Mouse (Mus musculus): ENCODE measurements around the gene Gpatch8. TPM values are rescaled to one million over a fixed set of nuclear protein-coding genes. Genes with fewer than 3 reads are reported as not detected.

Gene Gpatch8
- total RNA-seq (2021) = 10 to 100 TPM; 17.5 to 19.6 TPM
- long read RNA-seq, experiment 1, partial matches to known transcripts = 0 of 7 reads
- long read RNA-seq, experiment 1, other reads (novel, unspliced or antisense) = 7 of 7 reads
- long read RNA-seq, experiment 2, full-length matches to known transcripts = 2 of 9 reads
- long read RNA-seq, experiment 2, partial matches to known transcripts = 0 of 9 reads
- long read RNA-seq, experiment 2, other reads (novel, unspliced or antisense) = 7 of 9 reads

DNA sequence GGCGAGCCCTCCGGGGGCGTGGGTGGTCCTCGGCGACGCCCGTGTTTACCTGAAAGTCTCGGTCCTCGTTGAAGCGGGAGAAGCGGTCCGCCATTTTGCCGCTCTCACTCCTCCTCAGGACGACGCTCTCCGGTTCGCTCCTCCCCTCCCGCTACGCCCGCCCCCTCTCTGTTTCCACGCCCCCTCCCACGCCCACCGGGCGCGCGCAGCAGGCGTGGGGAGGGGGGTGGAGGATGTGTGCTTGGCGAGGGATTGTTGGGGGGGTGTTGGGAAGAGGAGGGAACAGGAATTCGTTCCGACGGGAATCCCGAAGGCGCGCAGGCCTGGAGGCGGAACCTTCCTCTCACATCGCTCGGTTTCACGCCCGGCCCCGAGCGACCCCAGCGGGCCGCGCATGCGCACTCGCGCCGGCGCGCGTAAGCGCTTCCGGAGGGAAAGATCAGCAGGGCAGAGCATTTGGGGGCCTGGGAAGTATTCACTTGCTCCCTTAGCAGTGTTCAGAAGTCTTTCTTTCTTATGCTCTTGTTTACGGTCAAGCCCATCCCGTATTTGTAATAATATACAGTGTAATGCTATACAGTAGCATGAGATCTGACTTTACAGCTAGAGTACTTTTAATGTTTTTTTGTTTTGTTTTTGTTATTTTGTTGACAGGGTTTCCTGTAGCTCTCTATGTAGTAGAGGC is at the start of gene Gpatch8:
Gene Gpatch8, minus strand, starts transcription at position 362 of the 685 bp plus-strand sequence.
- DNase-seq = peak; percentile 97

DNA sequence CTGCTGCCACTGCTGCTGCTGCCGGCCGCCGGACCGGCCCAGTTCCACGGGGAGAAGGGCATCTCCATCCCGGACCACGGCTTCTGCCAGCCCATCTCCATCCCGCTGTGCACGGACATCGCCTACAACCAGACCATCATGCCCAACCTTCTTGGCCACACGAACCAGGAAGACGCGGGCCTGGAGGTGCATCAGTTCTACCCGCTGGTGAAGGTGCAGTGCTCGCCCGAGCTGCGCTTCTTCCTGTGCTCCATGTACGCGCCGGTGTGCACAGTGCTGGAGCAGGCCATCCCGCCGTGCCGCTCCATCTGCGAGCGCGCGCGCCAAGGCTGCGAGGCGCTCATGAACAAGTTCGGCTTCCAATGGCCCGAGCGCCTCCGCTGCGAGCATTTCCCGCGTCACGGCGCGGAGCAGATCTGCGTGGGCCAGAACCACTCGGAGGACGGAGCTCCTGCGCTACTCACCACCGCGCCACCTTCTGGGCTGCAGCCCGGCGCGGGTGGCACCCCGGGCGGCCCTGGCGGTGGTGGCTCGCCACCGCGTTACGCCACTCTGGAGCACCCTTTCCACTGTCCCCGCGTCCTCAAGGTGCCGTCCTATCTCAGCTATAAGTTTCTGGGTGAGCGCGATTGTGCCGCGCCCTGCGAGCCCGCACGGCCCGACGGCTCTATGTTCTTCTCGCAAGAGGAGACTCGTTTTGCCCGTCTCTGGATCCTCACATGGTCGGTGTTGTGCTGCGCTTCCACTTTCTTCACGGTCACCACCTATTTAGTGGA is 48.8 kb upstream of the Gpatch8 start:
- peak; percentile 15 for DNase-seq

DNA sequence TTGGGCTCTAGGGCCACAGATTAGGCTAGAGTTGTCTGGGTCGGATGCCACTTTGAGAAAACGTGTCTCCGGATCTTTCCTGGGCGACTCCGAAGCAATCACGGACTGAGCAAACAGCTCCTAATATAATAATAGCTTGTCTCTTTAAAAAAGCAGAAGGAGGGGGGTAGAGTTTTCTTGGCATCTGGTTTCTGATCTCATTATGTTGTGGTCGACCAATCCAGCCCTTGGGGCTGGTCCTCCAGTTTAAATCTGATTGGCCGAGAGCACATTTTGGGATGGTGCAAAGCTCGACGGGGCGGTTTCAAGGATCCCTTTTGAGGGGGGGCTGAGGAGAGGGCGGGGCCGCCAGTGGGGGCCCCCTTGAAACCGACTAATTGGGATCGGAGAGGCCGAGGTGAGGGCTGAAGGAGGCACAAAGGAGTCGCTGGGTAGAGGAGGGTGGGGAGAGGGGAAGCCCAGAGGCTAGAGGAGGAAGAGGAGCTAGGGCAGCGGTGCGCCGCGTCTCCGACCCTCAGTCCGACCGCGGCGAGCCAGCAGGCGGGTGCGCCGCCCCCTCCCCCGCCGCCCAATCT is 47.9 kb upstream of the Gpatch8 start, which contains the start of gene Fzd2:
Gene Fzd2, plus strand, starts transcription at position 387 of the 575 bp plus-strand sequence.
- peak; percentile 90 for DNase-seq

DNA sequence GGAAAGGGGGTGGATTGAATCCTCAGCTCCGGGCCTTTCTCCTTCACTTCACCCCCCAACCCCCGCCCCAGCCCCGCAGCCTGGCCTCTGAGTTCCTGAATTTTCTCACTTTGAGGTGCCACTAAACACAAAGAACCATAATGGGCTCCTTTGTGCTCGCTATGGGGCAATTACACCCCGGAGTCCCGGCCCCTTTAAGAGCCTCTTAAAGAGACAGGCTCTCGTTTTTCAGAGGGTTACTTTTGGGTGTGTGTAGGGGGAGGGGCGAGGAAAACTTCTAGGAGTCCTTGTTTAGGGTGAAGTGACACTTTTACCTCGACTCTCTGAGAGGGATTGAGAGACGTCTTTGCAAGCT is 47.3 kb upstream of the Gpatch8 start:
- DNase-seq = peak; percentile 31

DNA sequence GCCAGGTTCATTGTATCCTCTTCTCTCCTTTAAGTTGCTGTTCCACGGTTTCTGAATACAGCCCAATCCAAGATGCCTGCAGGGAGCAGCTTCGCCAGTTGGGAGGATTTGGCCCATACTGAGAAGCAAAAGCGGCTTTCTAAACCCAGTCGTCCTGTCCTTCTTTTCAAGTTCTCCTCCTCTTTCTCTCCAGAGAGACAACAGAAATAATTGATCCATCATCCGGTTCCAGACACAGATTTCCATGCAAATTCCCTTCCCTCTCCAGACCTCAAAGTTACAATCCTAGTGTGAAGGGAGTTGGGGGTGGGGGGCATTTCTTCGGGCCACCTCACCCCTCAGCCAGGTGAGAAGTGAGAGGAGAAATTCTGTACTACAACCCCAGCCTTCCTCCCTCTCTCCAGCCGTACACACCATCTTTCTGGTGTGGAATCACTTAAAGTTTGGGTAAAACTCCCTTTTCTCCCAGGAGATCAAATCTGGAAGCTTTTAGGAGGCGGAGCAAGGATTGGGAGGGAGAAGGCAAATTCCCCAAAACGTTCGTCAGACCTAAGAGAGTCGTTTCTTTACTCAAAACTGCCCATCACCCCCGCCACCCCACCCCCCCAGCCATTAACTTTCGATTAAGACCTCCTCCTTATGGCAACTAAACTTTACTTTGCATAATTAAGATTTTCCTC is 46.8 kb upstream of the Gpatch8 start:
- DNase-seq = peak; percentile 39

DNA sequence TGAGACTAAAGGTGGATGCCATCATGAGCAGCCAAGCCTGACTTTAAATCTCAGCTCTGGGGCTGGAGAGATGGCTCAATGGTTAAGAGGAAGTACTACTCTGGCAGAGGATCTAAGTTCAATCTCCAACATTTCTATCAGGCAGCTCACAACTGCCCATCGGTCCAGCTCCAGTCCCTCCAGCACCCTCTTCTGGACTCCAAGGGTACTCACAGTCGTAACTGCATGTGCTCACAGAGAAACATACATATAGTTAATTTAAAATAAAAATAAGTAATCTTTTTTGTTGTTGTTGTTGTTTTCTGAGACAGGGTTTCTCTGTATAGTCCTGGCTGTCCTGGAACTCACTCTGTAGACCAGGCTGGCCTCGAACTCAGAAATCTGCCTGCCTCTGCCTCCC is 43.7 kb upstream of the Gpatch8 start:
- no peak for DNase-seq

DNA sequence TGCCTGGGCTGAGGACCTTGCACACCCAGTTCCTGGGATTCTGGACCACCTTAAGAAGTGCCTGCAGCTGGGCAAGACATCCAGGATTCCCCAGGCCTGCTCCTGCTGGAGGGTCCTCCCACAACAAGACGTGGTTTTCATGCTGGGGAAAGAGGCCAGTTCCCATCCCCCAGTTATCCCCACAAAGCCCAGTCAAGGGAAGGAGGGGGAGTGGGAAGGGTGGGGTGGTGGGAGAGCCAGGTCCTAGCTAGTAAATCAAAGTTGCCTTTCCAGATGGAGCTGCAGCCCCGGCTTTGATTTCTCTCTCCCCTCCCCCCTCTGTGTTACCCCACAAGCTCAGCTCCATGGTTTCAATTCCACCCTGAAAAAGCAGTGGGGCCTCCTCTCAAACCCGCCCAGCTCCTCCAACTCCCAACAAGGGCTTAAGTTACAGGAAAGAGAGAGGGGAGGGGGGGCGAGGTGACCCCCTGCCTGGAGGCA is 39.2 kb upstream of the Gpatch8 start:
- no peak for DNase-seq

DNA sequence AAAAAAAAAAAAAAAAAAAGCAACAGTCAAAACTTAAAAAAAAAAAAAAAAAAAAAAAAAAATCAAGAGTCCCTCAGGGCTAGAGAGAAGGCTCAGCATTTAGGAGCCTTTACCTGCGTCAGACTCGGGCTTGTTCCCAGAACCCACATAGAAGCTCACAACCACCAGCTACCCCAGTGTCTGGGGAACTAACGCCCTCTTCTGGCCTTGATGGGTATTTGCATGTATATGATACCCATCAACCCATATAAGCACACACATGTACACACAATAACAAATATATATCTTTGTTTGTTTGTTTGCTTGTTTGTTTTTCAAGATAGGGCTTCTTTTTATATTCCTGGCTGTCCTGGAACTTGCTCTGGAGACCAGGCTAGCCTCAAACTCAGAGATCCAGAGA is 31.4 kb upstream of the Gpatch8 start:
- DNase-seq = no peak

DNA sequence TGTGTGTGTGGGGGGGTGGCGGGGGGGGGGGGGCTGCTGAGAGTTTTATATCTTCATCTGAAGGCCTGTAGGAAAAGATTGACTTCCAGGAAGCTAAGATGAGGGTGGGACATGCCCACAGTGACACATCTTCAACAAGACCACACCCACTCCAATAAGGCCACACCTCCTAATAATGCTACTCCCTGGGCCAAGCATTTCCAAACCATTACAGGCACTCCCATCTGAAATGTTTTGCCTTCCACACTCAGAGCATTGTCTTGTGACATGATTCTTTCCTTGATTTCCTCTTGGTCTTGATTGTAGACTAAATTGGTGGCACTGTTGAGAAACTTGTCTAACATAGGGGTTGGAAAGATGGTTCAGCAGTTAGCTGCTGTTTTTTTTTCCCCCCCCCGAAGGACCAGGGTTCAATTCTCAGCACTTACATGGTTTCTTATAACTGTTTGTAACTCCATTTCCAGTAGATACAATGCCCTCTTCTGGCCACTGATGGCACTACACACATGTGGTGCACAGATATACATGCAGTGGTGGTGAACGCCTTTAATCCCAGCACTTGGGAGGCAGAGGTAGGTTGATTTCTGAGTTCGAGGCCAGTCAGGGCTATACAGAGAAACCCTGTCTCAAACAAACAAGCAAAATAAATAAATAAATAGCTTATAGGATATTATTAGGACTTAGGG is 30.4 kb upstream of the Gpatch8 start:
- DNase-seq = no peak

DNA sequence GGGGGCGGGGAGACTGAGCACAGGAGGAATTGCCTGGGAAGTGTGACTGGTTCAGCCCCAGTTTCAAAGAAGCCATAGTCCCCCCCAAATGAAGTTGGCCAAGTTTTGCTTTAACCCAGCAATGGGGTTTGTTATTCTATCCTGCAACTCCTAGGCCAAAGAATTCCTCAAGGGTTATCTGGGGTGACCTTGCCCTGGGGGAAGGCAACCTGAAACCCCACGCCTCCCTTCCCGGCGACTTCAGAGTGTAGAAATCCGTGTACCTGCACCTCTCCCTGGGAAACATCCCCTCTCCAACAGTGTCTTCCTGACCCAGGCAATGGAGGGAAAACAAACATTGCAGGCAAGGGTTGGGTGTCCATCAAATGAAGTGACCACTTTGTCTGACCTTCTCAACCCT is 26.5 kb upstream of the Gpatch8 start:
- DNase-seq = no peak

DNA sequence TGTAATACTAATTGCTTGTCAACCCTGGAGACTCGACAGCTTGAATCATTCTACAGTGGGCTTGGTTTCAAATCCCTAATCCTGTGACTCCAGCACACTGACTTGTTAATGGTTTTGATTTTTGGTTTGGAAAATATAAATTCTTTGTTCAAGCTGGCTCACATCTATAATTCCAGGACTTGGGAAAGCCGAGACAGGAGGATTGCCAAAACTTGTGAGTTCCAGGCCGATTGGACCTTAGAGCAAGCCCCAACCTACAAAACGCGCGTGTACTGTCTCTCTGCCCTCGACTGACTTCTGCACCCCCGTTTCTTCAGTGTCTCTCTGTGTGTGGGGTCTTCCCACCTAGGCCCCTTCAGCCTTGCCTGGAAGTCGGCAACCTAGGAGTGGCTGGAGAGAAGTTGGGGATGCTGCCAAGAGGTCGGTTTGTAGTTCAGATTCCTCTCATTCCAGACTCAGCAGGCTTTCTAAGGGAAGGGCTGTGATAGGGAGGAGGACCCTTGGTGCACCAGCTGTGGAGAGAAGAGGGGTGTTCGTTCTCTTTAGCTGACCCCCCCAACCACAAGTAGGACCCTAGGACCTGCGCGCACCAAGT is 25.9 kb upstream of the Gpatch8 start:
- no peak for DNase-seq

DNA sequence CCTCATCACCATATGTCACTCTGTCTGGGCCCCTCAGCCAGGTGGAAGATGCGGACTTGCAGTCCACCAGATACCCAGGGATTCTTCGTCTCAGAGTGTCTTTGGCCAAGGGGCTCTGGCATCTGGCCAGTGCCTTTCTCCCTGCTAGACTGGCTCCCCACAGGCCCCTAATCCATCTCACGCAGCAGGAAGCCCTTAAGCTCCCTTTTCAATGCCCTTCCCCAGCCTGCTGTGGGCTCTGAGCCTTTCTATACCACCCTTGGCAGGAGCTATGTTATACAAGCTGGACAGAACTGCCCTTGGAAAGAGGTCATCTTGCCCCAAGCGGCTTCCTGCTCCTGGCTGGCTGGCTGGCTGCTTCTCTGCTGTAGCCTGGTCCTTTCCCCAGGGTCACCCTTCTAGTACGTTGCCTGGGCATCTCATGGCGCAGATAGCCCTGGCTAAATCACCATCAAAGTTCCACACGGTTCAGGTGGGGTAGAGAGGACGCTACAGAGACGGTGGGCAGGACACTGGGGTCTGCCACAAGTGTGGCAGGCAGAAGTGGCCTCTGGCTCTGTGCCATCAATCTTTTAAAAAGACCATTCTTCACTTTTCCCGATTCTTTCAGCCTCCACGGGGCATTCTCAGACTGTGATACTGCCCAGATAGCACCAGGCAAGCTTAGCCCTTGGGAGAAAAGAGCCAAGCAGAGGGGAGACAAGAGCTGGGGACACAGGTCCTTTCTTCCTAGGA is 25.3 kb upstream of the Gpatch8 start:
- DNase-seq = no peak

DNA sequence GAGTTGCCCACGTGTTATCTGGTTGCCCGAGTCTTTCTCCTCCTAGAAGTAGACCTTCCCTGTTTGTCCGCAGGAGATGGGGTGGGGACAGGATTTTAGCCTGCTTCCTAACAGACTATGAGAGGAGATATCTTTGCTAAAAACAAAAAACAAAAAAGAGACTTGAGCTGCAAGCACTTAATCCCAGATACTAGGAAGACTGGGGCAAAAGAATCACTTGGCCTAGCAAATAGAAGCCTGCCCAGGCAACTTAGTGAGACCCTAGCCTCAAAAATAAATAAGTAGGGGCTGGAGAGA is 23.8 kb upstream of the Gpatch8 start:
- no peak for DNase-seq

DNA sequence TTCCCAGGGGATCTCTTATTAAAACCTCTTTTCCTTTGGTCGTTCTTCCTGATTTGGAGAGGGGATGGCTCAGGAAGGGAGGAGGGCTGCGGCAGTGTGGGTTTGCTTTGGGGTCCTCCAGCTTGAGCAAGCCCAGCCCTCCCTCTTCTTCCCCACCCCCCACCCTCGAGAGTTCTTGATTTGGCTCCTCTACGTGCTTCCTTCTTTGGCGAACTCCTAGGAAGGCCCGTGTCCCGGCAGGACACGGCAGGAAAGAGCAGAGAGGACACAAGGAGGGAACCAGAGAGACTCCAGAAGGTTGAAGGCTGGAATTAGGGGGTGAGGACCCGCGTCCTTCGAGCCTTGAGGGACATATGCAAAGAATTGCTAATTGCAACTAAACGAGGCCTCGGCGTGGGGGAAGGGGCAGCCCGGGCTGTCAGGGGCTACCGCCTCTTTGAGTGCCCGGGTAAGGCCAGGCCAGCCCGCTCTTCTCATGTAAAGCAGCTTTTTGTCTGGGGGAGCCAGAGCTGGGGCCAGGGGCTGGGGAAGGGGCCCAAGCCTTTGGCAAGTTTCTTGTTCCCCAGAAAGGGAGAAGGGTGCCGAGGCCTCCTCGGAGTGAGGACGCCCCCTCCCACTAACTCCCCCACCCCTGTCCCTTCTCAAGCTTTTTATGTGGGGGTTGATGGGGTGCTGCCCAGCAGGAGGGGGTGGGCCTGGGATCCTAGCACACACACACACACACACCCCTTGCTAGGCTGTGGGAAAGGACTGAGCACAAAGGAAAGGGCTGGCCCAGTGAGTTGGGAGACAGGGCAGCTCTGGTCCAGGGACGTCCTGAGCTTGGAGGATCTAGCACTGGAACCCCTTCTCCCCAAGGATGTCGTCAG is 23.2 kb upstream of the Gpatch8 start, which contains the start of gene Gm11627:
Gene Gm11627, minus strand, starts transcription at position 297 of the 869 bp plus-strand sequence.
- no peak for DNase-seq

DNA sequence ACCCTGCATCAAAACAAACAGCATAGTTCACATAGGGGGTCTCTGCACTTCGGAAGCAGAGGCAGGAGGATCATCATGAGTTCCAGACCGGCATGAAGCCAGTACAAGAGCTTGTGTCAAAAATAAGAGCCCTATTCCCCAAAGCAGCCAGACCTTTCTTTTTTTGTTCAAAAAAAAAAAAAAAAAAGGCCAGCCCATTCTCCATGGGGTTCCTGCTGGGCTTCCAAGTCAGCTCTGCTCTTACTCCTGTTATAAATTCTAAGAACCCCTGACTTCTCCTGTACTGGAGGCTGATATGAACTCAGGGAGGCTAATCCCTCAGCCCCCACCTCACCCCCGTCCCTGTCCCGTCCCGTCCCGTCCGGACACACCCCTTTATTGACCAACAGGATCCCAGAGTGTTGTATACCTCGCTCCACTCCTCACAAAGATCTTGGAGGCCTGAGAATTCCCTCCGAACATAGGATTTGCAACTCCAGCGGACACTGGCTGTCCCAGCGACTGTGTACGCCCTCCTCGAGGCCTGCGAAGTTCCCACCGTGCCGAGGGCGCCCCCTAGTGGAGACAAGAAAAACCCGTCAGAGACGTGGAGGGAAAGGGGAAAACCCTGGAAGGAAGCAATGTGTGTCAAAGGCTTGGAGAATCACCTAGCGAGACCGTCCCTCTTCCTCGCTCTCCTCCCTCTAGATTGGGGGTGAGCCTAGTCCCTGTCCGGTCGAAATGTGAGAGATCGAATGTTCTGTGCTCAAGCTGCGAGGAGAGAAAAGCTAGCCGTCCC is 22.3 kb upstream of the Gpatch8 start:
- DNase-seq = peak; percentile 64

DNA sequence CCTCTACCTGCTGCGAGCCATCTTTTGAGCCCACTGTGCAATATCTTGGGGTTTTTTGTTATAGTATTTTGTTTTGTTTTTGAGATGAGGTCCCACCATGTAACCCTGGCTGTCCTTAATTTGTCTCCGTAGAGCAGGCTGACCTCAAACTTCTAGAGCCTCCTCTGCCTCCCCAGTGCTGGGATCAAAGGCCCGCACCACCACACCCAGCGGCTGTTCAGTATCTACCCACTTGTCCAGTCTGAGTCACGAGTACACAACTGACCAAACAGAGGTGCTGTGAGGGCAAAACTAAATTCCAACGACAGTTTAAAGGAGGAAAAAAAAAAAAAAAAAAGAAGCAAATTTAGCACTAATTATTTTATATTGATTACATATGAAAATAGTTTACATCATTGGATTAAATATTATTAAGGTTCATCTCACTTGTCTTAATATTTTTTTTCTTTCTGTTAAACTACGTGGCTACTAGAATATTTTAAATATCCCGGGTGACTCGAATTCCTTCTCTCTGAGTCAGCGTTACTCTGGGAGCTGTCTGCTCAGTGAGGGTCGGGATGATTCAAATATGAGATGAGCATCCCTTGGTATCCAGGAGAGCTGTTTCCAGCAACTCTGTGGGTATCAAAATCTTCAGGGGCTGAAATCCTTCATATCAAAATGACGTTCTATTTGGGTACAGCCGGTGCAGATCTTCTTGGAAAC is 20.0 kb upstream of the Gpatch8 start:
- DNase-seq = no peak

DNA sequence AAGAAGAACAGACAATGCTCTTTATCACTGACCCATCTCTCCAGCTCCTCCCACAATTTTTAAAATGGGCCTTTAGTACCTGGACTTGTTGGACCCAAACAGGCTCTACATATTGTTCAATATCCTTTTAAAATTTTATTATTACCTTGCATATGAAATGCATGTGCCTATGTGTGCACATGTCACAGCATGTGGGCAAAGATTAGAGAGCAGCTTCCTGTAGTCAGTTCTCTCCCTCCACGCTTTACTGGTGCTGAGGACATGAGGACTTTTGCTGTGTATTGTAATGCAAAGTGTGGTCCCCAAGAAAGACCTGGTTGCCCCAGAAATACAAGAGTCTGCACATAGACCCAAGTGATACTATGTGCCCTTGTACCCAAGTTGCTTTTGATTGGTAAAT is 18.8 kb upstream of the Gpatch8 start:
- no peak for DNase-seq
